Mouse (Mus musculus) forebrain, embryonic 10.5 days (tissue): ENCODE results near the gene Raet1e. TPM values are rescaled to one million over a fixed set of nuclear protein-coding genes. Genes with fewer than 3 reads are reported as not detected.
A peak's percentile ranks its signal among the peaks of the same experiment; 100 is the strongest.
"Not testable (repeated sequence)": the region's sequence is repeated elsewhere in the genome, so short reads cannot be mapped to it uniquely, and the experiment has no call there.

Experiments used
- DNase-seq: peaks from one replicate; pipeline ENCODE4 v3.0.0-alpha.2; 2017; ENCODE audit warnings: low spot score; ENCODE audit errors: extremely low spot score
- H3K27ac ChIP-seq: fragments of 300-500 bp; sonication (generic); 2 replicates; pipeline ENCODE4 v1.5.1; 2016; ENCODE audit warnings: mild to moderate bottlenecking
- H3K27me3 ChIP-seq: fragments of 300-500 bp; sonication (generic); 2 replicates; pipeline ENCODE4 v1.6.1; 2016; ENCODE audit warnings: mild to moderate bottlenecking; ENCODE audit not compliant: poor library complexity, severe bottlenecking
- H3K36me3 ChIP-seq: fragments of 300-500 bp; sonication (generic); replicated peaks from 2 replicates; pipeline ENCODE4 v1.6.1; 2016; ENCODE audit warnings: mild to moderate bottlenecking, moderate library complexity
- H3K4me1 ChIP-seq: fragments of 300-500 bp; sonication (generic); 2 replicates; pipeline ENCODE4 v1.6.1; 2016
- H3K4me3 ChIP-seq: fragments of 300-500 bp; sonication (generic); 2 replicates; pipeline ENCODE4 v1.5.1; 2016; ENCODE audit warnings: mild to moderate bottlenecking, moderate library complexity
- H3K9me3 ChIP-seq: fragments of 300-500 bp; sonication (generic); 2 replicates; pipeline ENCODE4 v1.6.1; 2016; ENCODE audit warnings: mild to moderate bottlenecking, moderate library complexity
- WGBS: fragments of 180-500 bp; shearing (Covaris S2); methylation state at CpG from one replicate; pipeline ENCODE4 v1.1.7; 2016; 5-methylcytosine and 5-hydroxymethylcytosine counted together
- polyA plus RNA-seq: library from polyadenylated mRNA; unstranded; fragments of >200 nt; fragmentation: Nextera tagmentation; extraction: Ambion mirVana; gene quantifications from 2 replicates; pipeline ENCODE4 v1.2.1, GENCODE M21; 2016

The Raet1e gene
- polyA plus RNA-seq, 1 experiment from 2014 or later: 9.9 TPM

DNA sequence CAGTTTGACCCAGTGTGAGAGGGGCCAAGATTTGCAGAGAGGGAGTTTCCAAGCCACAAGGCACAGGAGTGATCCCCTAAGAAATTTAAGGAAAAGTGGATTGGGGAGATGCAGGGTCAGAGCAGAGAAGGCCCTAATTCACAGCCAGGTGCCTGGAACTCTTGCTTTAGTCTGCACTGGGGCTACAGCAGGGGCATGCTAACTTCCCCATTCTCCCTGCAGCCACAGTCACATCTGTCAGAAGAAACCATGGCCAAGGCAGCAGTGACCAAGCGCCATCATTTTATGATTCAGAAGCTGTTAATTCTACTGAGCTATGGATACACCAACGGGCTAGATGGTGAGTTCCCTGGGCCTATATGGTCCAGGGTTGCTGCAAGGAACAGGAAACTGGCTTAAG is 204.1 kb downstream of the Raet1e start:
- not testable (repeated sequence) for DNase-seq, H3K9me3 ChIP-seq, H3K4me3 ChIP-seq, H3K27me3 ChIP-seq, H3K36me3 ChIP-seq, H3K4me1 ChIP-seq, H3K27ac ChIP-seq
- 82% methylated on average over 2 of the region's 2 CpGs for WGBS

DNA sequence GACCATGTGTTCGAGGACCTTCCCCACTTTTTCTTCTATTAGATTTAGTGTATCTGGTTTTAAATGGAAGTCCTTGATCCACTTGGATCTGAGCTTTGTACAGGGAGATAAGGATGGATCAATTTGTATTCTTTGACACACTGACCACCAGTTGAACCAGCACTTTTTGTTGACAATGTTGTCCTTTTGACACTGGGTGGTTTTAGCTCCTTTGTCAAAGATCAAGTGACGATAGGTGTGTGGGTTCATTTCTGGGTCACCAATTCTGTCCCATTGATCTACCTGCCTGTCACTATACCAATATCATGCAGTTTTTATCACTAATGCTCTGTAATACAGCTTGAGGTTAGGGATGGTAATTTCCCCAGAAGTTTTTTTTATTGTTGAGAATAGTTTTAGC is 206.5 kb downstream of the Raet1e start:
- not testable (repeated sequence) for H3K27ac ChIP-seq, H3K4me1 ChIP-seq, H3K9me3 ChIP-seq, DNase-seq, H3K36me3 ChIP-seq, H3K27me3 ChIP-seq, H3K4me3 ChIP-seq
- 90% methylated on average over 2 of the region's 2 CpGs for WGBS

DNA sequence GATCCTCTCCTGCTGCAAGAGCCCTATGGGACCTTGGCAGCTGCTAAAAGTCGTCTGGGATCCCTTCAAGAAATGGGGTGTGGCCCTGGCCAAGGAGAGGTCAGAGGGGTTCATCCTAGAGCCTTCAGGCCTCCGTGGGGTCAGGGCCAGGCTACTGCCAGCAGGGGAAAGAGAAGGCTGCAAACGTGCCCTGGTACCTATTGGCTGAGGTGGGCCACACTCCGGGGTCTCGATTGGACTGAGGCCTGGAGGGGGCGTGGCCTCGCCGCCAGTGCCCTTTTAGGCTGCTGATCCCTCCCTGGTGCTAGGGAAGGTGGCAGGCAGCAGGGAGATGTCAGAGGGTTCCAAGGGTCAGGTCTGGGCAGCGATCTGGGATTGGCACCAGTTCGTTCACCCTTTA is 222.9 kb downstream of the Raet1e start:
- H3K4me1 ChIP-seq, H3K27ac ChIP-seq, H3K9me3 ChIP-seq, H3K36me3 ChIP-seq, H3K27me3 ChIP-seq: not testable (repeated sequence)
- WGBS: 3% methylated on average over 9 of the region's 10 CpGs
- DNase-seq: peak; percentile 18
- peak overlapping the region; percentile 16; the same call in 1 of the 2 replicates for H3K4me3 ChIP-seq

DNA sequence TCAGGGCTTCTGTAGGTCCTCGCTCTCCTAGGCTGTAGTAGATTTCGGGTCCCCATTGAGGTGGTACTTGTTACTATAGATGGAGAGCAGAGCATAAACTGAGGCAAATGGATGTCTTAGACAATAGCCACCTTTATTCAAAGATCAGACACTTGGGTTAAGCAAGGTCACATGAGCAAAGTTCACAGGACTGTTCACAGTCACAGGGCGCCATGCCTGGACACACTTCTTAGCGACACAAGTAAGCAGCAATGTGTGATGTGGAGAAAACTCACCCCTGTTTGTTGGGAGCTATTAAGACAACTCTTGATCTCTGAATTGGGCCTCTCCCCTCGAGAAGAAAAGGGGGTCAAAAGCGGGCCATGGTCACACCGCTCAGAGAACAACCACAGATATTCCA is 231.8 kb downstream of the Raet1e start:
- DNase-seq, H3K4me3 ChIP-seq, H3K4me1 ChIP-seq, H3K27me3 ChIP-seq, H3K27ac ChIP-seq, H3K36me3 ChIP-seq, H3K9me3 ChIP-seq: not testable (repeated sequence)
- whole genome bisulfite sequencing: 90% methylated on average over 7 of the region's 7 CpGs

DNA sequence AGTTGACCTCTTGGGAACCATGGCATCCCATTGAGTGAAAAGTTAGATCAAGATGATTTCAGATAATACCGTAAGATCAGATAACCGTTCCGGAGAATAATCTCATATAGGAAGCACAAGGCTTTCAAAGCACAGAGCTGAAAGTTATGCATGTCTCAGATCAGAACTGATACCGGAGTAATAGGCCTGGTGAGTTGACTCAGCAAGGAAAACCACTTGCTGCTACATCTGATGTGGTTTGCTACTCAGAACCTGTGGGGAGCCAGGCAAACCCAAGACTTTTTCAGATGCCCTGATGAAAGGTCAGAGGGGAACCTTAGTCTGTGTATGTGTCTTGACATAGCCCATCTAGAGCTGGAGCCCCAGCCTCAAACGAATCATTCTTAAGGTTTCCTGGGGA is 233.2 kb downstream of the Raet1e start:
- 87% methylated on average over 4 of the region's 5 CpGs for WGBS
- H3K4me3 ChIP-seq, H3K27ac ChIP-seq, H3K9me3 ChIP-seq, H3K36me3 ChIP-seq, H3K4me1 ChIP-seq, H3K27me3 ChIP-seq, DNase-seq: not testable (repeated sequence)

DNA sequence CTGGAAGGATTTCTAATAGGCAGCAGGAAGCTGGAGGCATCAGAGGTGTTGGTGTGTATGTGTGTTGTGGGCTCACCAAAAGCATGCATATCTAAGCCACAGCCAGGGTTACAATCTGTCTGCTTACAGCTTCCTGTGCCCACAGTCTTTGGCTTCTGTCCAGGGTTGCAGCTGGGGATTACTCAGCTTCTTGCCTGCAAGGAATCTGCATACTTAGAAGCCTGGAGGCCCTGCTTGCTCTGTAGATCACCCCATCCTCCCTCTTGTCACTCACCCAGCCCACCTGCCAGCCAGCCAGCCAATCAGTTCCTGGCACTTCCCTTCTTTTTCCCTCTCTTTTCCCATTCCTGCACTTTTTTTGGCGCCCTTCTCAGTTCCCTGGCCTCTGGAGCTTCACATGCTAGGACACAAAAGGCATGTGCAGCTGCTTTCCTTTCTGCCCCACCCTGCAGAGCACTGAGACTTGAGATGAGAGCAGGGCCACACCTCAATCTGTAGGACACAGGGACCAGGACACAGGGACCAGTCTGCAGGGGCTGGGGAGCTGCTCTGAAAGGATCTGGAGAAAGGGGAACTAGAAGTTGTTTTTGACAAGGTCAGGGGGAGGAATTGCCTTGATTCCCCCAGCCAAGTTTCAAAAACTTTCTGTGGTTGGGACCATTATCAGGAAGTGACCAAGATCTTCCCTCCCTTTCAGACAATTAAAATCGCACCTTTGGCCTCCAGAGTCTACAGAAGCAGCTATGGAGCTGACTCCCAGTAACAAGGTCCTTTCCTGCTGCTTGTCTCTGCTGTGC is 234.9 kb downstream of the Raet1e start:
- not testable (repeated sequence) for H3K4me1 ChIP-seq, H3K36me3 ChIP-seq, H3K27ac ChIP-seq, H3K9me3 ChIP-seq, DNase-seq, H3K27me3 ChIP-seq, H3K4me3 ChIP-seq
- no CpG with 5 or more reads among the region's 2 CpGs for whole genome bisulfite sequencing

DNA sequence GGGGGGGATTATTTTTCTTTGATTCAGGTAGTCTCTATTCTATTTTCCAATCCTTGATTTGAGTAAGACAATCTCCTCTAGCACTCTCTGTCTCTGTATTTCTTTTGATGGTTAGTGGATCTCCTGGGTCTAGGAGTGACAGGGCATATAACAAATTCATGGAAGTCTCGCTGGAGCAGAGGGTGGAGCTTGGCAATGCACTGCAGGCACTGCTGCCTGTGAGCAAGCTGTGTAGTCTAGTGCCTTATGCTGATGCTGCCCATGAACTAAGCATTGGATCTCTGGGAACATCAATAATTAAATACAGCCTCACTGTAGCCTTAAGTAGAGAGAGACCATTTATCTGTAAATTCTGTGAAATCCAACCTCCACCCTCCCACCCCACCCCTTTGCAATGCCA is 238.3 kb downstream of the Raet1e start:
- H3K27ac ChIP-seq, H3K4me1 ChIP-seq, H3K4me3 ChIP-seq, H3K9me3 ChIP-seq, DNase-seq, H3K27me3 ChIP-seq, H3K36me3 ChIP-seq: not testable (repeated sequence)
- 44% methylated on average over 1 of the region's 1 CpGs for WGBS

DNA sequence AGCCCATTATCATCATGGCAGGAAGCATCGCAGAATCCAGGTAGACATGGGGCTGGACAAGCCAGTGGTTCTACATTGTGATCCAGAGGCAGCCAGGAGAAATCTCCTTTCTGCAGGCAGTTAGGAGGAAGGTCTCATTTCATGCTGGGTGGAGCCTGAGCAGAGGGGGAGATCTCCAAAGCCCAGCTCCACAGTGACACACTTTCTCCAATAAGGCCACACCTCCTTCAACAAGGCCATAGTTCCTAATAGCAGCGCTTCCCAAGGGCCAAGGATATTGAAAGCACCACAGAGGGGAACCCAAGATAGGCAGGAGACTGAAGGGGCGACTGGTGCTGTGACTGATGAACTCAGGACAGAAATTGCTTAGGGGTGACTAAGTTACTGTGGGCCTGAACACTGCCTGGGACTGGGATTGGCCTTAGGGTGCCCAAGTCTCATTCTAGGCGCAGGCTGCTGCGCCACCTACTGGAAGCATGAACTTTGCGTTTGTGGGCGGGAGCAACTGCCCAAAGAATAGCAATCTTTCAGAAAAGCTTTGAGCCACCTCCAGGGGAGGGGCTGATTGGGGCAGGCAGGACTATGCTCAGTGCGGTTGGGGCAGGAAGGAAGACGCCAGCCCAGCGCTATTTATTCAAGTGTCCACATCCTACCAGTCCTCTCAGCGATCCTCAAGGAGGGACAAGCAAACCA is 244.0 kb downstream of the Raet1e start:
- not testable (repeated sequence) for H3K4me3 ChIP-seq, H3K27ac ChIP-seq, H3K4me1 ChIP-seq, H3K36me3 ChIP-seq, H3K27me3 ChIP-seq, H3K9me3 ChIP-seq
- peak; percentile 58 for DNase-seq
- WGBS: 6% methylated on average over 9 of the region's 11 CpGs

DNA sequence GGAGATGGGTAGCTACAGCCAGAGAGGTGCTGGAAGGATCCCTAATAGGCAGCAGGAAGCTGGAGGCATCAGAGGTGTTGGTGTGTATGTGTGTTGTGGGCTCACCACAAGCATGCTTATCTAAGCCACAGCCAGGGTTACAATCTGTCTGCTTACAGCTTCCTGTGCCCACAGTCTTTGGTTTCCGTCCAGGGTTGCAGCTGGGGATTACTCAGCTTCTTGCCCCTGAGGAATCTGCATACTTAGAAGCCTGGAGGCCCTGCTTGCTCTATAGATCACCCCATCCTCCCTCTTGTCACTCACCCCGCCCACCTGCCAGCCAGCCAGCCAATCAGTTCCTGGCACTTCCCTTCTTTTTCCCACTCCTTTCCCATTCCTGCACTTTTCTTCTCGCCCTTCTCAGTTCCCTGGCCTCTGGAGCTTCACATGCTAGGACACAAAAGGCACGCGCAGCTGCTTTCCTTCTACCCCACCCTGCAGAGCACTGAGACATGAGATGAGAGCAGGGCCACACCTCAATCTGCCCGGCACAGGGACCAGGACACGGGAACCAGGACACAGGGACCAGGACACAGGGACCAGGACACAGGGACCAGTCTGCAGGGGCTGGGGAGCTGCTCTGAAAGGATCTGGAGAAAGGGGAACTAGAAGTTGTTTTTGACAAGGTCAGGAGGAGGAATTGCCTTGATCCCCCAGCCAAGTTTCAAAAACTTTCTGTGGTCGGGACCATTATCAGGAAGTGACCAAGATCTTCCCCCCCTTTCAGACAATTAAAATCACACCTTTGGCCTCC is 255.5 kb downstream of the Raet1e start:
- H3K9me3 ChIP-seq, H3K27me3 ChIP-seq, H3K4me1 ChIP-seq, H3K4me3 ChIP-seq, H3K27ac ChIP-seq, H3K36me3 ChIP-seq: not testable (repeated sequence)
- 14% methylated on average over 1 of the region's 8 CpGs for WGBS
- peak; percentile 11 for DNase-seq

Other genes with a start within 250 kb of the Raet1e start
- not detected in 2 replicates for gene 4930444G20Rik, start 90.5 kb upstream of the Raet1e start, polyA plus RNA-seq
- gene E030030I06Rik, start 9.3 kb upstream of the Raet1e start, polyA plus RNA-seq: 19.7 and 21.0 TPM in 2 replicates
- 0.26 and 0.74 TPM in 2 replicates for gene H60b, start within 50 bp of the Raet1e start, polyA plus RNA-seq
- gene Raet1d, start 202.0 kb downstream of the Raet1e start, polyA plus RNA-seq: 16.1 and 17.8 TPM in 2 replicates